Mouse (Mus musculus): ENCODE results near the gene Dynll1. TPM values are rescaled to one million over a fixed set of nuclear protein-coding genes. Genes with fewer than 3 reads are reported as not detected.

Dynll1 gene
- 1,720 and 2,039 TPM in 2 replicates for polyA plus RNA-seq (2014; fragmentation: Nextera tagmentation; extraction: Ambion mirVana)

GRCm38 (mm10) chr5:115300792-115301614 lies at the start of gene Dynll1:
Dynll1 (minus strand) TSS chr5:115300999.
- Histone ChIP-seq H3K4me3 (ENCODE audit: low read length) (peak within 1 kb of the TSS; percentile 93), H3K4me1 (ENCODE audit: control insufficient read depth, insufficient read depth, low read length) (peaks cover 17% of the 10 kb centered on the region), H3K4me2 (replicated peaks; ENCODE audit: low read depth, low read length) (peak within 1 kb of the TSS; percentile 78), H3K27me3 (ENCODE audit: control insufficient read depth, insufficient read depth, low read length) (no peaks in the 10 kb centered on the region), H3K36me3 (ENCODE audit: control insufficient read depth, insufficient read depth, low read length) (peaks cover 34% of the 10 kb centered on the region), H3K27ac (ENCODE audit: low read depth, low read length) (peak within 1 kb of the TSS; percentile 95), H3K9ac (ENCODE audit: low read depth, low read length) (peak within 1 kb of the TSS; percentile 93), H3K9me3 (ENCODE audit: control insufficient read depth, low read length) (no peaks in the 10 kb centered on the region)
- under 1% methylated on average over 63 of the region's 66 CpGs for WGBS
- ATAC-seq (ENCODE audit: low FRiP score, low TSS enrichment) = peak; percentile 98

GRCm38 (mm10) chr5:115349225-115349555 lies 48.4 kb upstream of the Dynll1 start:
- ATAC-seq (ENCODE audit: low FRiP score, low TSS enrichment) = no peak; the same call in 1 of the 2 replicates
- H3K27ac ChIP-seq (ENCODE audit: low read depth, low read length) = peak overlapping the region; percentile 71
- H3K36me3 ChIP-seq (ENCODE audit: control insufficient read depth, insufficient read depth, low read length) = peaks cover 25% of the 10 kb centered on the region
- H3K4me3 ChIP-seq (ENCODE audit: low read length) = peak overlapping the region; percentile 92
- no peaks in the 10 kb centered on the region for H3K27me3 ChIP-seq (ENCODE audit: control insufficient read depth, insufficient read depth, low read length)
- H3K9me3 ChIP-seq (ENCODE audit: control insufficient read depth, low read length) = peaks cover 3% of the 10 kb centered on the region; the same call in 1 of the 2 replicates
- H3K9ac ChIP-seq (ENCODE audit: low read depth, low read length) = peak overlapping the region; percentile 79
- WGBS = under 1% methylated on average over 18 of the region's 18 CpGs
- H3K4me1 ChIP-seq (ENCODE audit: control insufficient read depth, insufficient read depth, low read length) = peaks cover 6% of the 10 kb centered on the region; the same call in 1 of the 2 replicates
- H3K4me2 ChIP-seq (replicated peaks; ENCODE audit: low read depth, low read length) = peak overlapping the region; percentile 80

DNA sequence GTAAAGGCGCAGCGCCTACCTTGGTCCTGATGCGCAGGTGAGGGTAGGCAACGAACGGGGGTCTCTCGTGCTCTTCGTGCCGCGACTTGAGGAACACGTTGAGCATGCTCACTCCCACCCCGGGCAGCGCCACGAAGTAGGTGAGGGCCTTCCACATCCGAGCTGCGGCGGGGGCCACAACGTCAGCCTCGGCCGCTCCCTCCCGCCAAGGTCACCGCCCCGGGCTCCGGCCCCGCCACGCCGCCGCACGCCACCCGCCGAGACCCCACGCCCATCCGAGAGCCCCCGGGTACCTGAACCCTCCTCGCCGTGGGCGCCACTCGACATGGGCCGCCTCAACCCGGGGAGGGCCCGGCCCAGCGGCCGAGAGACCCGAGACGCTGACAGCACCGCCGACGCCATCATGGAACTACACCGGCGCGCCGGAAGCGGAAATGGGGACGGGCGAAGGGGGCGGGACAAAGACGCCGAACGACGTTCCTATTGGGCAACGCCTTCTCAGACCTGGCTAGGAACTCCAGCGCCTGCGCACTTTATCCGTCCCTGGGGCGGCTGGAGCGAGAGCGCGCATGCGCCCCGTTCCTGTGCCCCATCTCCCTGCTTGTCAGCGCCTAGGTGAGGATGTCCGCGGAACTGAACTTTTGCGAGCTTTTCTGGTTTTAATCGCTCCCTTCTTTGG lies 47.9 kb upstream of the Dynll1 start, which contains the start of gene Cox6a1:
Cox6a1 (minus strand) TSS at position 436 of the 679 bp plus-strand sequence.
- peak; percentile 96 for ATAC-seq (ENCODE audit: low FRiP score, low TSS enrichment)
- Histone ChIP-seq H3K4me1 (ENCODE audit: control insufficient read depth, insufficient read depth, low read length) (peaks cover 6% of the 10 kb centered on the region; the same call in 1 of the 2 replicates), H3K27ac (ENCODE audit: low read depth, low read length) (peak within 1 kb of the TSS; percentile 71), H3K4me2 (replicated peaks; ENCODE audit: low read depth, low read length) (peak within 1 kb of the TSS; percentile 91), H3K4me3 (ENCODE audit: low read length) (peak within 1 kb of the TSS; percentile 92), H3K36me3 (ENCODE audit: control insufficient read depth, insufficient read depth, low read length) (peaks cover 30% of the 10 kb centered on the region), H3K9ac (ENCODE audit: low read depth, low read length) (peak within 1 kb of the TSS; percentile 79), H3K27me3 (ENCODE audit: control insufficient read depth, insufficient read depth, low read length) (no peaks in the 10 kb centered on the region), H3K9me3 (ENCODE audit: control insufficient read depth, low read length) (peaks cover 3% of the 10 kb centered on the region; the same call in 1 of the 2 replicates)
- WGBS = under 1% methylated on average over 52 of the region's 74 CpGs

- 4% methylated on average over 5 of the region's 5 CpGs for WGBS
- Histone ChIP-seq H3K27ac (ENCODE audit: low read depth, low read length) (no peak overlapping the region), H3K4me2 (replicated peaks; ENCODE audit: low read depth, low read length) (peak overlapping the region; percentile 91), H3K4me3 (ENCODE audit: low read length) (peak overlapping the region; percentile 92), H3K9me3 (ENCODE audit: control insufficient read depth, low read length) (peaks cover 3% of the 10 kb centered on the region; the same call in 1 of the 2 replicates), H3K27me3 (ENCODE audit: control insufficient read depth, insufficient read depth, low read length) (no peaks in the 10 kb centered on the region), H3K4me1 (ENCODE audit: control insufficient read depth, insufficient read depth, low read length) (peaks cover 6% of the 10 kb centered on the region; the same call in 1 of the 2 replicates), H3K9ac (ENCODE audit: low read depth, low read length) (peak overlapping the region; percentile 79; the same call in 1 of the 2 replicates), H3K36me3 (ENCODE audit: control insufficient read depth, insufficient read depth, low read length) (peaks cover 41% of the 10 kb centered on the region)
- ATAC-seq (ENCODE audit: low FRiP score, low TSS enrichment) = peak; percentile 58
Measured at GRCm38 (mm10) chr5:115347564-115347963, 46.8 kb upstream of the Dynll1 start.

DNA sequence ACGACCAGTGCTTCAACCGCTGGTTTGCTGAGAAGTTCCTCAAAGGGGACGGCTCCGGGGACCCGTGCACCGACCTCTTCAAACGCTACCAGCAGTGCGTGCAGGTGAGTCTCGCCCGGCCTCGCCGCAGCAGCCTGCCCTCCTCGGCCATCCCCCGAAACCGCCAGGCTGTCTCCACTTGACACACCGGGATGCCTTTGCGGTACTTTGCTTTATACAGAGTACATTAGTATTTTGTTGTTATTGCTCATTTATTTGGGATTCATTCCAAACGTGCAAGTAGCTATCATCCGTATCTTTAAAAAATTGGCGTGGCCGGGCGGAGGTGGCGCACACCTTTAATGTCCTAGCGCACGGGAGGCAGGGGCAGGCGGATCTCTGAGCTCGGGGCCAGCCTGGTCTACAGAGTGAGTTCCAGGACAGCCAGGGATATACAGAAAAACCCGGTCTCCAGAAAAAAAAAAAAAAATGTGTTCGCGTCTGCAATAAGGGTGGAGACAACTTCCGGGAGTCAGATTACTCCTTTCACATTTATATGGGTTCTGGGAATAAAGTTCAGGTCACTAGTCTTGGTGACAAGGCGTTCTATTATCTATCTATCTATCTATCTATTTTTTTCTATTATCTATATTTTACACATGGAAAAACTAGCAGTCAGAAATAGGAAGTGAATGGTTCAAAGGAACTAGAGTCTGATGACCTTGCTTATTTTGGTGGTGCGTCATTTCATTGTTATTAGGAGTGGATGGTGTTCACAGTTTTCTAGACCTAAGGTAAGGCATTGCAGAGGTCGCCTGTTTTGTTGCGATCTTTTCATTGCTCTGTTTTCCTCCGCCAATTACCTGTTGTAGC lies 40.7 kb upstream of the Dynll1 start:
- Histone ChIP-seq H3K4me2 (replicated peaks; ENCODE audit: low read depth, low read length) (peak overlapping the region; percentile 66), H3K36me3 (ENCODE audit: control insufficient read depth, insufficient read depth, low read length) (peaks cover 42% of the 10 kb centered on the region), H3K9me3 (ENCODE audit: control insufficient read depth, low read length) (no peaks in the 10 kb centered on the region), H3K9ac (ENCODE audit: low read depth, low read length) (peak overlapping the region; percentile 70), H3K4me1 (ENCODE audit: control insufficient read depth, insufficient read depth, low read length) (peaks cover 13% of the 10 kb centered on the region), H3K27ac (ENCODE audit: low read depth, low read length) (peak overlapping the region; percentile 44; the same call in 1 of the 2 replicates), H3K4me3 (ENCODE audit: low read length) (peak overlapping the region; percentile 61), H3K27me3 (ENCODE audit: control insufficient read depth, insufficient read depth, low read length) (no peaks in the 10 kb centered on the region)
- ATAC-seq (ENCODE audit: low FRiP score, low TSS enrichment) = peak; percentile 5; the same call in 1 of the 2 replicates
- WGBS = 12% methylated on average over 36 of the region's 36 CpGs

GRCm38 (mm10) chr5:115340577-115341313 lies 39.9 kb upstream of the Dynll1 start, which contains the start of the genes Gatc and Triap1:
Gatc (minus strand) TSS chr5:115341178.
Triap1 (plus strand) TSS chr5:115341225.
- H3K36me3 ChIP-seq (ENCODE audit: control insufficient read depth, insufficient read depth, low read length) = peaks cover 40% of the 10 kb centered on the region

GRCm38 (mm10) chr5:115340007-115340406 lies 39.2 kb upstream of the Dynll1 start:
- Histone ChIP-seq H3K9ac (ENCODE audit: low read depth, low read length) (peak overlapping the region; percentile 70; the same call in 1 of the 2 replicates), H3K9me3 (ENCODE audit: control insufficient read depth, low read length) (no peaks in the 10 kb centered on the region), H3K27me3 (ENCODE audit: control insufficient read depth, insufficient read depth, low read length) (no peaks in the 10 kb centered on the region), H3K4me1 (ENCODE audit: control insufficient read depth, insufficient read depth, low read length) (peaks cover 13% of the 10 kb centered on the region), H3K4me2 (replicated peaks; ENCODE audit: low read depth, low read length) (peak overlapping the region; percentile 66), H3K36me3 (ENCODE audit: control insufficient read depth, insufficient read depth, low read length) (peaks cover 38% of the 10 kb centered on the region), H3K27ac (ENCODE audit: low read depth, low read length) (no peak overlapping the region), H3K4me3 (ENCODE audit: low read length) (peak overlapping the region; percentile 61)
- WGBS = 27% methylated on average over 7 of the region's 7 CpGs
- no peak for ATAC-seq (ENCODE audit: low FRiP score, low TSS enrichment)

More at GRCm38 (mm10) chr5:115340577-115341313, 39.9 kb upstream of the Dynll1 start, which contains the start of the genes Gatc and Triap1:
- Histone ChIP-seq H3K4me1 (ENCODE audit: control insufficient read depth, insufficient read depth, low read length) (peaks cover 13% of the 10 kb centered on the region), H3K9ac (ENCODE audit: low read depth, low read length) (peak within 1 kb of the TSS; percentile 70), H3K4me2 (replicated peaks; ENCODE audit: low read depth, low read length) (peak within 1 kb of the TSS; percentile 66), H3K9me3 (ENCODE audit: control insufficient read depth, low read length) (no peaks in the 10 kb centered on the region), H3K4me3 (ENCODE audit: low read length) (peak within 1 kb of the TSS; percentile 61), H3K27ac (ENCODE audit: low read depth, low read length) (peak within 1 kb of the TSS; percentile 44; the same call in 1 of the 2 replicates), H3K27me3 (ENCODE audit: control insufficient read depth, insufficient read depth, low read length) (no peaks in the 10 kb centered on the region)
- peak; percentile 92 for ATAC-seq (ENCODE audit: low FRiP score, low TSS enrichment)
- WGBS = under 1% methylated on average over 62 of the region's 62 CpGs

Measured in kidney, embryonic 14.5 days (tissue).